Mouse (Mus musculus): ENCODE measurements at regions not wholly inside any gene's neighbourhood (a gene's known extent, or its start where the extent isn't known, plus 50 kb on each side); places are given as distances from the start of the nearest gene placed in this dataset.

- no peak for TF ChIP-seq CTCF (conservative IDR thresholded peaks at IDR 0.05; ENCODE audit: low read length)
- TF ChIP-seq POU5F1 (IDR thresholded peaks at IDR 0.05; ENCODE audit: borderline replicate concordance, low read length) = no peak
- TF ChIP-seq NANOG (IDR thresholded peaks at IDR 0.05; ENCODE audit: borderline replicate concordance, low read length) = no peak
Measured at GRCm38 (mm10) chr19:56169133-56169997, 117.6 kb upstream of the Habp2 start.

Measured in E14TG2a.4 (cell line).